ENCODE assay signal across 7 mouse cellular contexts in genomic region chr4:154170021-154170420, GRCm38 (mm10). TPM values are rescaled to one million over a fixed set of nuclear protein-coding genes. Genes with fewer than 3 reads are reported as not detected.
DNase-seq lines count a peak whose midpoint lies in the region; ATAC-seq and TF ChIP-seq lines count a peak whose summit lies in the region.

No protein-coding gene starts in this region.

- no peak for TF ChIP-seq EP300 in lung, postnatal 0 days (IDR thresholded peaks at IDR 0.05)
- no peak for TF ChIP-seq EP300 in stomach, postnatal 0 days (optimal IDR thresholded peaks at IDR 0.05)

- H3K36me3 ChIP-seq in lung, postnatal 0 days (ENCODE audit: insufficient read depth, low read length) = no peaks in the 10 kb centered on the region
- H3K36me3 ChIP-seq in liver, embryonic 13.5 days = no peaks in the 10 kb centered on the region
- H3K36me3 ChIP-seq in stomach, postnatal 0 days (ENCODE audit: control insufficient read depth, insufficient read depth, low read length) = no peaks in the 10 kb centered on the region

- no peak for TF ChIP-seq CTCF in lung, postnatal 0 days (IDR thresholded peaks at IDR 0.05)
- no peak for TF ChIP-seq CTCF in stomach, postnatal 0 days (IDR thresholded peaks at IDR 0.05; ENCODE audit: low read depth)

- 4% methylated on average over 15 of the region's 15 CpGs for WGBS in lung, postnatal 0 days
- WGBS in liver, embryonic 13.5 days (ENCODE audit: insufficient replicate concordance) = 4% methylated on average over 15 of the region's 15 CpGs
- WGBS in stomach, postnatal 0 days = 2% methylated on average over 15 of the region's 15 CpGs

- H3K27ac ChIP-seq in lung, postnatal 0 days (ENCODE audit: low read length) = no peak overlapping the region
- H3K27ac ChIP-seq in liver, embryonic 13.5 days = no peak overlapping the region
- H3K27ac ChIP-seq in stomach, postnatal 0 days (replicated peaks) = no peak overlapping the region

- H3K4me2 ChIP-seq in lung, postnatal 0 days (replicated peaks; ENCODE audit: low read depth, low read length) = peak overlapping the region; percentile 78
- H3K4me2 ChIP-seq in liver, embryonic 13.5 days = peak overlapping the region; percentile 62
- peak overlapping the region; percentile 68 for H3K4me2 ChIP-seq in stomach, postnatal 0 days (replicated peaks; ENCODE audit: low read depth)

- no peak overlapping the region for H3K9ac ChIP-seq in lung, postnatal 0 days (replicated peaks; ENCODE audit: low read depth)
- H3K9ac ChIP-seq in liver, embryonic 13.5 days = no peak overlapping the region
- H3K9ac ChIP-seq in stomach, postnatal 0 days (ENCODE audit: low read length) = no peak overlapping the region

- no peak for DNase-seq in lung, postnatal 0 days (ENCODE audit: low spot score)
- DNase-seq in lung, postnatal 14 days = no peak
- no peak for DNase-seq in liver, embryonic 13.5 days
- no peak for DNase-seq in stomach, postnatal 0 days (ENCODE audit: low spot score)
- DNase-seq in urinary bladder, adult 2 months (ENCODE audit: low spot score) = no peak

- peak overlapping the region; percentile 45 for H3K4me3 ChIP-seq in lung, postnatal 0 days (ENCODE audit: low read depth, low read length)
- H3K4me3 ChIP-seq in liver, embryonic 13.5 days (replicated peaks) = peak overlapping the region; percentile 49
- peak overlapping the region; percentile 47 for H3K4me3 ChIP-seq in stomach, postnatal 0 days (ENCODE audit: low read depth, low read length)

- H3K9me3 ChIP-seq in lung, postnatal 0 days (ENCODE audit: low read length) = no peaks in the 10 kb centered on the region
- H3K9me3 ChIP-seq in liver, embryonic 13.5 days (replicated peaks) = no peaks in the 10 kb centered on the region
- no peaks in the 10 kb centered on the region for H3K9me3 ChIP-seq in stomach, postnatal 0 days (ENCODE audit: control insufficient read depth, low read length)

- H3K27me3 ChIP-seq in lung, postnatal 0 days (replicated peaks; ENCODE audit: insufficient read depth, low read length) = peaks cover 41% of the 10 kb centered on the region
- peaks cover 81% of the 10 kb centered on the region for H3K27me3 ChIP-seq in liver, embryonic 13.5 days
- peaks cover 11% of the 10 kb centered on the region; the same call in 1 of the 2 replicates for H3K27me3 ChIP-seq in stomach, postnatal 0 days (ENCODE audit: control insufficient read depth, insufficient read depth, low read length)

- ATAC-seq in lung, postnatal 0 days = peak; percentile 12; the same call in 1 of the 2 replicates
- peak; percentile 11 for ATAC-seq in granulocyte monocyte progenitor cell, adult 5-6 weeks (replicated peaks; ENCODE audit: poor library complexity, severe bottlenecking)
- no peak for ATAC-seq in liver, embryonic 13.5 days (ENCODE audit: low read depth)
- no peak; the same call in 1 of the 2 replicates for ATAC-seq in stomach, postnatal 0 days (ENCODE audit: low FRiP score, low TSS enrichment)
- no peak for ATAC-seq in frontal cortex, adult (ENCODE audit: low TSS enrichment)

- 0 out of 2 replicates have a peak, but pooled peaks cover 4% of the 10 kb centered on the region for H3K4me1 ChIP-seq in lung, postnatal 0 days (ENCODE audit: insufficient read depth, low read depth, low read length)
- peaks cover 9% of the 10 kb centered on the region; the same call in 1 of the 2 replicates for H3K4me1 ChIP-seq in liver, embryonic 13.5 days (replicated peaks)
- peaks cover 4% of the 10 kb centered on the region; the same call in 1 of the 2 replicates for H3K4me1 ChIP-seq in stomach, postnatal 0 days (replicated peaks; ENCODE audit: control insufficient read depth, insufficient read depth)

RNA-seq across cellular contexts. Expression of gene Megf6, which starts 0.5 kb away (rescaled TPM):
- polyA plus RNA-seq in lung, postnatal 0 days (2015; fragmentation: Nextera tagmentation; extraction: Ambion mirVana) = 24.1 and 25.5 TPM in 2 replicates
- not detected in 2 replicates for total RNA-seq in granulocyte monocyte progenitor cell, adult 5-6 weeks (2014; fragmentation: Nextera tagmentation)
- total RNA-seq in granulocyte monocyte progenitor cell, adult 5-6 weeks (2017) = not detected in 2 replicates
- 1.5 and 1.6 TPM in 2 replicates for polyA plus RNA-seq in liver, embryonic 13.5 days (2015; fragmentation: Nextera tagmentation; extraction: Ambion mirVana)
- polyA plus RNA-seq in stomach, postnatal 0 days (2015; fragmentation: Nextera tagmentation; extraction: Ambion mirVana) = 10.2 and 10.8 TPM in 2 replicates
- 7.6 and 11.1 TPM in 2 replicates for polyA plus RNA-seq in urinary bladder, adult 2 months (2012; rRNA removed)

RNA-seq across cellular contexts. Expression of gene Tprgl, which starts 9.6 kb away (rescaled TPM):
- 249 and 268 TPM in 2 replicates for polyA plus RNA-seq in lung, postnatal 0 days (2015; fragmentation: Nextera tagmentation; extraction: Ambion mirVana)
- total RNA-seq in granulocyte monocyte progenitor cell, adult 5-6 weeks (2014; fragmentation: Nextera tagmentation) = 44.9 and 52.5 TPM in 2 replicates
- 28.9 and 29.8 TPM in 2 replicates for total RNA-seq in granulocyte monocyte progenitor cell, adult 5-6 weeks (2017)
- 138 and 145 TPM in 2 replicates for polyA plus RNA-seq in liver, embryonic 13.5 days (2015; fragmentation: Nextera tagmentation; extraction: Ambion mirVana)
- 165 and 170 TPM in 2 replicates for polyA plus RNA-seq in stomach, postnatal 0 days (2015; fragmentation: Nextera tagmentation; extraction: Ambion mirVana)
- polyA plus RNA-seq in urinary bladder, adult 2 months (2012; rRNA removed) = 164 and 166 TPM in 2 replicates

RNA-seq across cellular contexts. Expression of gene Wrap73, which starts 27.8 kb away (rescaled TPM):
- 19.8 and 21.6 TPM in 2 replicates for polyA plus RNA-seq in lung, postnatal 0 days (2015; fragmentation: Nextera tagmentation; extraction: Ambion mirVana)
- total RNA-seq in granulocyte monocyte progenitor cell, adult 5-6 weeks (2014; fragmentation: Nextera tagmentation) = 8.0 and 18.9 TPM in 2 replicates
- total RNA-seq in granulocyte monocyte progenitor cell, adult 5-6 weeks (2017) = 8.6 and 24.1 TPM in 2 replicates
- polyA plus RNA-seq in liver, embryonic 13.5 days (2015; fragmentation: Nextera tagmentation; extraction: Ambion mirVana) = 26.9 and 29.9 TPM in 2 replicates
- 17.3 and 19.9 TPM in 2 replicates for polyA plus RNA-seq in stomach, postnatal 0 days (2015; fragmentation: Nextera tagmentation; extraction: Ambion mirVana)
- polyA plus RNA-seq in urinary bladder, adult 2 months (2012; rRNA removed) = 12.1 and 13.2 TPM in 2 replicates

RNA-seq across cellular contexts. Expression of gene Trp73, which starts 30.0 kb away (rescaled TPM):
- 1.8 and 2.6 TPM in 2 replicates for polyA plus RNA-seq in lung, postnatal 0 days (2015; fragmentation: Nextera tagmentation; extraction: Ambion mirVana)
- not detected in 2 replicates for total RNA-seq in granulocyte monocyte progenitor cell, adult 5-6 weeks (2014; fragmentation: Nextera tagmentation)
- not detected in 2 replicates for total RNA-seq in granulocyte monocyte progenitor cell, adult 5-6 weeks (2017)
- 0.17 TPM in 1 of 2 replicates, not detected in the other for polyA plus RNA-seq in liver, embryonic 13.5 days (2015; fragmentation: Nextera tagmentation; extraction: Ambion mirVana)
- 1.0 and 1.3 TPM in 2 replicates for polyA plus RNA-seq in stomach, postnatal 0 days (2015; fragmentation: Nextera tagmentation; extraction: Ambion mirVana)
- 0.03 TPM in 1 of 2 replicates, not detected in the other for polyA plus RNA-seq in urinary bladder, adult 2 months (2012; rRNA removed)

Comparison
In these comparisons a context has a peak if more than half of its experiments do, and no peak if none do; other contexts are left out.
1. ATAC-seq: peak in lung, postnatal 0 days (single experiment) and granulocyte monocyte progenitor cell, adult 5-6 weeks (single experiment); none in liver, embryonic 13.5 days (single experiment), stomach, postnatal 0 days (single experiment) and frontal cortex, adult (single experiment).
2. Peak in every context shown above with its lines, with median percentiles within 50 percentile points of each other: H3K4me2 ChIP-seq and H3K4me3 ChIP-seq.